Mouse (Mus musculus) brain, embryonic 18.5 days (tissue): ENCODE measurements around the gene Fam78b.
A peak's percentile ranks its signal among the peaks of the same experiment; 100 is the strongest.

Source experiments
- DNase-seq: peaks from one replicate; pipeline ENCODE4 v3.0.0-alpha.2; 2012; ENCODE audit warnings: low read depth, low spot score

Gene Fam78b

DNA sequence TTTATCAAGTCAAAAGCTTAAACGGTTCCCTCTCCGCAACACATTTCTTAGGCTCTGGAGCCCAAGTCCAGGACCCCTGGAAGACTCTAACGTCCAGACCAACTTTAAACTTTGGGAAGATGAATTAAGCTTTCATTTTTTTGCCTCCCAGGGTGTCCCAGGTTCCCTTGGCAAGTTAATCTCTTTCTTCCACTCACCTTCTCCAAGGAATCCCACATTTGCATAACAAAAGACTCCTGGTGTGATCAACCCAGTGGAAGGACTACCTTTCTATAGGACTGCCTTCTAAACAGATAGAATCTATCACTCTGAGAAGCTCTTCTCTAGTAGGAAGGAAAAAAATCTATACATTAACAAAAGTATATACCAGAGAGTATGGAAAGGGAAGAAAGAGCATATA lies 92.3 kb downstream of the Fam78b start:
- no peak for DNase-seq

DNA sequence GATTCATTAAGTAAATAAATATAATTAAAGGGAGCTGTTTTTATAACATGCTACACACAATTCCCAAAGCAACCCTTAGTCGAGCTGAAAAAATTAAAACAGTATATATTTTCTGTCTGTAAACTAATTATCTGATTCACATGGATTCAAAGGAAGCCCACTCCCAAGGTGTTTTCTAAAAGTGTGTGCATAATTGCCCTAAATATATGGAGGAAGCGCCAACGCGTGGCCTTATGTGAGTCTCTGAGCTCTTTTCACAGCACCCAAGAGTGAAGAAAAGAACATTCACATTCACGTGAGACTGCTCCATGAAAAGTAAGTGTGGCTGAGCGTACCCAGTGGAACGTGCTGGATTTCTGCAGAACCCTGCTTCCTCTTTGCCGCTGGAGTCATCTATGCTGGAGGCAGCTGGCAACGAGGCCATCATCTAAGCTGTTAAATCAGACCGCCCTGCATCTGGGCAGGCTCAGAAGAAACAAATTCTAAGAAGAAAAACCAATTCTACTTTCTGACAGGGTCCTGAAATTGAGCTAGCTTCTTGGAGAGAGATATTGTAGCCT lies 93.5 kb downstream of the Fam78b start:
- no peak for DNase-seq

DNA sequence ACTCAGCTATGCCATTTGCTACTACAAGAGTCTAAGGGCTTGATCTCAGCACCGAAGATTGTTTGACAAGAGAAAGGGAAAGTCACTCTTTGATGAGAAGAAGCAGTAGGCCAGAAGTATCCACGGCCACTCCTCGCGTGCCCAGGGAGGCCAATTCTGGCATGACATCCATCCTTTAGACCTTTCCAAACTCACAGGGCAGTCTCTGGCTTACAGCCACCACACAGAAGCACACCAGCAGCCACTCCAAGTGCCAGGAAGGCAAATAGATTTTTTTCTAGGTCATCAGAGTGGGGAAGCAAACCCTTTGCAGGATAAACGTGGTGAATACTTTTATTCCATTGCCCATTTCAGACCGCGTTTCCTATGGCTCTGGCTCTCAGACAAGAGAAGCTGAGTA lies 97.5 kb downstream of the Fam78b start:
- no peak for DNase-seq

DNA sequence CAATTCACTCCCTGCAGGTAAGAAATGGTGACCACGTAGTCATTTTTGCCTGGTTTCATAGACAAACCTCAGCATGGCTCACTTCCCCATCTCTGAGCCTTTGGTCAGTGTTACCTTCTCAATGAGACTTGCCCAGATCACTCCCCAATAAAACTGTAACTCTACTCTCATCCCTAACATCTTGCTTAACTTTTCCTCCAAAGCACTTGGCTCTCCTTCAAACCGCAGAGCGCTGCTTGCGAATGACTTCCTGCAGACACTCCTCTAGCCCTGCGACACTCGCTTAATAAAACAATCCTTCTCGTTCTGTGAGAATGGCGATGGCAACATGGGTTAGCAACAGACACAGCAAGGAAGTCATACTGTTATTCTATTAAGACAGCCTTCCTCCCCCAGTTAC lies 100.8 kb downstream of the Fam78b start:
- DNase-seq, result no peak

DNA sequence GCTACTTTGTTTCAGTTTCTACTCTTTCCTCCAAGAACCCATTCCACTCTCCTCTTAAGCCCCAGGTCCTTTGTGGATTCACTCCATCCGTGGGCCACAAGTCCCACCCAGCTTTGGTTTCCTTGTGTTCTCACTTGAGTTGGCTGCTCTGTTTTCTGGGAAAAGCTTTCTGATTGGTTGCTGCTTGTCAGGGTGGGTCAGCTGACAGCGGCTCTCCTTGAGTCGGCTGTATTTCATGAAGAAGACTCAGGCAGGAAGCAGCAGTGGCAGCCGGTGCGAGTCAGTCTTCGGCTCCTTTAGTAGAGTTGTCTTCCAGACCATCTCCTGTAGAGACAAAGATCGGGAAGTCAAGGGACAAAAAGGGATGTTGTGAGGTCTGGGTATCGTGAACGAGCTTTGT lies 101.3 kb downstream of the Fam78b start:
- no peak for DNase-seq

DNA sequence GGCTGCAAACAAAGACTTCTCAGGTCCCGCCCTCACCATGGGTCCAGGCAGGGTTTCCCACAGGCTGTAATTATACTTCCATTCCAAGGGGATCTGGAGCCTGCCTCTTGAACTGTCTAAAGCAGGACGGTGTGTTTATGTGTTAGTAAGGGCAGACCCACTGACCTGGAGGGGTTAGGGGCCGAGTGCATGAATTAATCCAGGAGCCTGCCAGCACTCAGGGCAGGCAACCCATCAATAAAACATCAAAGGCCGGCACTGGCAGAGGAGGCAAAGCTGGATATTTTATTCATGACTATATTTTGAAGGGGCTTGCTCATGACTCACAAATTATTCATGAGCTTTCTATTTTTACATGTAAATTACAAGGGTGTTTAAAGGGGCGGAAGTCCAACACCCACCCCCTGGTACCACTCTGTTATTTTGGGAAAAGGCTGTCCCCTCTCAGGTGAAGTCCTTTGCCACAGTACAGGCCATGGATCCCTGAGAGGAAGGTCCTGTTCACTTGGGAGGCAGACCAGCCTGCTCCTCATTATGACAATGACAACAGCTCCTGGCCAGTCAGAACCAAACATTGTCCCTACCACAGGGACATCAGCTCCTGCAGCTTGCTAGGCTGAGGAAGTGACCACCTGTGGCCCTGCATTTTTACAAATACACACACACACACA lies 103.9 kb downstream of the Fam78b start:
- DNase-seq, result no peak

DNA sequence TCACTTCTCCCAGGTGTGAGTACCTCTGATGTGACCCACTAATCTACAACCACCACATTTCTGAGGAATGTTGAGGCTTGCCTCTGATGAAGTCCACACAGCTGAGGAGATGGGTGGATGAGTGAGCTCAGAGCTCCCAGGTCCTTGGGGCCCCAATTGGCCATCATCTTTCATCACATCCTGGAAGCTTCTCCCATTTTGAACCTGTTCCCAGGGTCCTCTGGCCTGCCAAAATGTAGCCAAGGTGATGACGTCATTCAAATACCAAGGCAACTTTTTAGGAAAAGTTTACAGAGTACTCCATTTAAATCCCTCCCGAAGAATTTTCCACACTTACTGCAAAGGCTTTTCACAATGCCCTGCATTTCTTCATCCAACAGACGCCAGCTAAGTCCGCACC lies 104.7 kb downstream of the Fam78b start:
- DNase-seq, result no peak

DNA sequence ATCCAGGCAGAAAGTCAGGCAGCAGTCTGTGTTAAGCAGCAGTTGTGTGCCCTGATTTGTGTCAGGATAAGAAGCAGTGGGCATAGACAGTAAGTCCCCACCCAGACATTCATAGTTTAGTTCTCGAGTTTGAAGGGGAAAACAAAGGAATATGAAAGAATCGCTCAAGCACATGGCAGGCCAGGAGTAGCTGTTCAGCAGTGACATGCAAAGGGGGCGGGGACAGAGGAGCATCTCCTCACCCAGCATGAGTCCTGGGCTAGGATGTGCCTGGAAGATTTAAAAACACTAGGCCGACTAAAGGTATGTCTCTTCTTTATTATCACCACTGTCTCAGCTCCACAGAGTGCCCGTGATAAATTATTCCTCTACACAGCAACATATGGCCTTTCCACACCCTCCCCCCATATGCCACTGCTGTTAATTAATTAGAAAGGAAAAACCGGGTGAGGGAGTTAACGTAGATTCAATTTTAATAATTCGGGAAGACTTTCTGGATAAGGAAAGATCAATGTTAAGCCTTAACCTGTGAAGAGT lies 107.8 kb downstream of the Fam78b start:
- no peak for DNase-seq

DNA sequence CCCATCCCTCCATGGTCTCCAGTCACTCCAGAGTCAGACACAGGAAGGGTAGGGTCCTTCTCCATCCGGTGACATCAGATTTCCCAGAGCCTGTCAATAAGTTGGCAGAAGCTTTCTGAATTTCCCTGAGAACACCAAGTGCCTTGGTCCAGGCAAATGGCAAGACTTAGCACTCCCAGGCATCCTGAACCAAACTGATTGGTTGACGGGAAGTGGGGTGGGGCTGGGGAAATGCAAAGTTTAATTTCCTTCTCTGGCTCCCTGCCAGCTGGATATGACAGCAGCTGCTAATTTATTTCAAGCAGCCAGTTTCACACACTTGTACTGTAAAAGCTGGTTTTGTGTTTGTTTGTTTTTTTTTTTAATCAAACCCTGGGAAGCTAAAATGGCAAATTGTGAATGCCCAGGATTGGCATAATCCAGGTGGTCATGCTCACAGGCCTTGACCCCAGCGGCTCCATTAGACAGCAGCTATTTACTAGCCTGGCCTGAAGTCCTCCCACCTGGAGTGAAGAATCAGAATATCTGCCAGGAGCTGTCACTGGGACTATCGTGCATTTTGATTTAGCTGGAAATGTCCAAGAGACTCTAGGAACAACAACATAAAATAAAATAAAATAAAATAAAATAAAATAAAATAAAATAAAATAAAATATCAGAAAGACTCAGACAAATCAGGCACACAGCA lies 113.3 kb downstream of the Fam78b start:
- peak; percentile 40 for DNase-seq

DNA sequence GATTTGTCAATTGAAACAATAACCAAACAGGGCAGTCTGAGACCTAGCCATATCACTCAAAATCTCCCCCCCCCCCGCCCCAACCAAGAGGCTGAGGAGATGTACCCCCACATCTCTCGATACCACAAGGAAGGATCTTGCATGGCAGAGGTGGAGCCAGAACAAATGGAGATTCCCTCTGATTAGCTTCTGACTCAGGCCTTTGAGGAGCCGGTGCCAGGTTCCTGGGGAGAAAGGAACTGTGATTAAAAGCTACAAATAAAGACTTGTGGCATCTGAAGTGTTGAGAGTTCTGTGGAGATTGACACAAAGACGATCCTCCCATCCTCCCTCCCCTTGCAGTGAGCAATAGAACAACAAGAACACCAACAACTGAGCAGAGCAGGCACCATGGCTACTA lies 113.9 kb downstream of the Fam78b start:
- no peak for DNase-seq

DNA sequence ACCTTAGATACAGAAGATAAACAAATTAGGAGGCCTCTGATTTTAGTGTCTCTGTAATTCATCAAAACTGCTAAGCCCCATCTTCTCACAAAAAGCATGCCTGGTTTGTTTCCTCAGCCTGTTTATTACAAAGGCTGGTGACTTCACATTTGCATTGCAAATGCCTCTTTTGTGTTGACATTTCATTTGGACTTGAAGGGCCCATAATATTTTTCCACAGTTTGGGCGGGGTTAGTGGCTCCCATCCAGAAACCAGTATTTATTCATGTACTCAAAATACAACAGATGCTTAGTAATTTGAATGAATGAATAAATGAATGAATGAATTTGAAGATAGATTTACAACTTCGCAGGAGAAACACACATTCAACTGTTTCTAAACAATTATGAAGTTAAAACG lies 115.5 kb downstream of the Fam78b start:
- DNase-seq, result peak; percentile 65

DNA sequence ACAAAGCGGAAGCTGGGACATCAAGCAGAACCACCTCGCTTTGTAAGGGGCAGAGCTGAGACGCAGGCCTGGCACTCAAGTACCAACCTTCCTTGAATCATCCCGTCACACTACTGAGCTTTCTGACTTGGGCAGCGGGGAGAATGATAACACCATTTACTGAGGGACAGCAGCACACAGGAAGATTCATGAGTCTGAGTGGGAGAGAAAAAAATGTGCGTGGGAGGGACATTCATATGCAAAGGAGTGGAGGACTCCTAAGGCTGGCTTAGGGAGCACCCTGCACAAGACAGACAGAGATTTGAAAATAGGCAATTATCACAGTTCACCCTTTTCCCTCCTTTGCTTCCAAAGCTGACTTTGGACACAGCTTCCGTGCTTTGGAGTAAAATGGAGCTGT lies 117.8 kb downstream of the Fam78b start:
- DNase-seq, result no peak

DNA sequence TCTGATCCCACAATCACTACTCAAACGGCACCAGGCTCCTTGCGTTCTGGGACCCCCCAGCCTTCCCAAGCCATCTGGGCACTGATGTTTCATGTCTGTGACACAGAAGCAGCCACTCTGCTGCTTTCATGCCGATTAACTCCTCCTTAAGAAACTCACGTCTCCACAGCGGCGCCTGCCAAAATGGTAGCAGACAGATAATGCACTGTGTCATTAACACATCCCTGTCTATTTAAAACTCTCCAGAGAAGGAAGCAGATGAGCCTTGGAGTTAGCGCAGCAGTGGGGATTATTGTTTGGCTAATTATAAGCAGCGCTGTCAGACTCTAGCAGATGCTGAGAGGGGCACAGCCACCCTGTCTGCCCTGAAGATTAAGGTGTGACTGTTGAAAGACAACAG lies 118.2 kb downstream of the Fam78b start:
- no peak for DNase-seq

DNA sequence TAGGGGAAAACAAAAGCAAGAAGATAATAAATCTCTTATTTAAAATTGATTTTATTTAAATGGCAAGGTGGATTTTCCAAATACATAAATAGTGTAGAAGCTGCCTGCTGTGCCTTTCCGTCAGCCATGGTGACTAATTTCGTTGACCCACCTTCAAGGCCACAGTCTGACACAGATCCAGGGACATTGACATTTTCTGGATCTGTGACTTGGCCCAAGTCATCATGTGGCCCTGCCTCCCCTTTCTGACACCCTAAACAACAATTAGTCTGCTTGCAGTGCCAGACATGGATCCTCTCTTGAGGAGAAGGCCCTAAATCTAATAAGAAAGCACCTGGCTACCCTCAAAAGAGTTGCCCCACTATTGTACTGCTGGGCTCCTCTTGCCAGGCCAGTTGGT lies 121.2 kb downstream of the Fam78b start:
- no peak for DNase-seq

DNA sequence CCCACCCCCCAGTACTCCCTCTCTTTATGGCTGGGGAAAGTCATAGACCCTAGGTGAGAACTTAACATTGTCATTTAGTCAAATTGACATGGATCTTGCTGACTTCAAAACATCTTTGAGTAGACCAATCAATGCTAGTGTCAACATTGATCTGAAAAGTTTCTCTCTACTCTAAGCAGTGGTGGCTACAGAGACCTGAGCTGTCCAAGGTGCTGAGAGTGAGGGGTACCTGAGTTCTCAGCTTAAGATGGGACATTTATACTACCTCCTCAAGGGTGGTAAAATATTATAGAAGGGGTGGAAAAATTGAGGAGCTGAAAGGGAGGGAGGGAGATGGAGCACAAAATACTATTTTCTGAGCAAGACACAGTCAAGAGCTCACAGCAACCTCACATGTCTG lies 122.3 kb downstream of the Fam78b start:
- DNase-seq, result no peak

DNA sequence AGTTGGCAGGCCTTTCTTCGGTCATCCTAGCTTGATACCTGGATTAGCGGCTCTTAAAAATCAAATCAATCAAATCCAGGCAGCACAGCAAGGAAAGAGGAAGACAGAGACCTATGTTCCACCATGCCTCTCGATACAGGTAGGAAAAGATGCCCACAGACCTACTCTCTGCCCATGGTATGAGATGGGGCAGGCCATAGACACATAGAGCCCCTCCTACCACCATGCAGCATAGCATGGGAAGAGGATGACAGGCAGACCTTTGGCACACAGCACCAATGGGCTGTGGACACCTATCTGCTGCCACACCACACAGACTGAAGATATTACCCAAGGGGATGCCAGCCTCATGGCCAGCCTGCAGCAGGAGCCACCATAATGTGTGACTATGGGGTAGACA lies 124.7 kb downstream of the Fam78b start:
- no peak for DNase-seq

DNA sequence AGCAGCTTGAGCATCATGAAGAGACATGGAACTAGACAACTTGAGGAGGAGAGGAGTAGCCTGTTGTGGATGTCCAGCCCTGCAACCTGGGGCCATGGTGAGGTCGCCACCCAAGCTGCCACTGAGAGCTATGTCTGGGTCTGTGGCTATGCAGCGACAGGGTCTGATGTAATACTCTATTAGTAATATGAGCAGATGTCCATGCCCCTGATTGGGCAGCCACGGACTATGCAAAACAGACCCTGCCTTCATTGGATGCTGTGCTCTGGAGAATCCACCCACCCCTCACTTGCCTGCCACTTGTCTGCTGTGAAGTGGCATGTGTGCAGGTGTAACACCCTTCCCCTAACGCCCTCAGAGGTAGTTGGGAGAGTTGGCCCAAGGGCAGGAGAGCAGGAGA lies 125.1 kb downstream of the Fam78b start:
- no peak for DNase-seq

DNA sequence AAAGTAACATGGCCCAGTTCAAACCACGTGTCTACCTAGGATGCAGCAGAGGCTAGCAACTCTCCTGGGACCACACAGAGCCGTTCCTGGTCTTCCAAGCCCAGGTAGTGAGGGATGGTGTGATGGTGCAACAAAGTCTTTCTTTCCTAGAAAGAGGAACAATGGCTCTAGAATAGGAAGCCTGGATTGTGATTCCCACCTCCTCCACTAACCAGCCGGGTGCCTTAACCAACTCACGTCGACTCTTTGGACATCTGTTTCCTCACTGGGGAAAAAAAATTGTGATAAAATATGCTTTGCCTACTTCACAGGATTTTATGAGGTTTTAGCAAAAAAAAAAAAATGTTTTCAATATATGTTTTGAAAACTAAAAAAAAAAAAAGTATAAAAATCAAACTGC lies 134.5 kb downstream of the Fam78b start:
- DNase-seq, result no peak
